Mouse (Mus musculus) midbrain, embryonic 15.5 days (tissue): Measurements from ENCODE around the gene Fndc7. TPM values are rescaled to one million over a fixed set of nuclear protein-coding genes. Genes with fewer than 3 reads are reported as not detected.
"Not testable (repeated sequence)": the region's sequence is repeated elsewhere in the genome, so short reads cannot be mapped to it uniquely, and the experiment has no call there.

Source experiments
- ATAC-seq: fragments of 200-750 bp; cut with Nextera tagmentation; replicated peaks from 2 replicates; pipeline ENCODE4 v1.8.0; 2017; ENCODE audit warnings: moderate TSS enrichment
- H3K27ac ChIP-seq: fragments of 300-500 bp; sonication (generic); 2 replicates; pipeline ENCODE4 v1.5.1; 2015; ENCODE audit warnings: mild to moderate bottlenecking, inconsistent platforms
- H3K27me3 ChIP-seq: fragments of 300-500 bp; sonication (generic); replicated peaks from 2 replicates; pipeline ENCODE4 v1.6.1; 2015; ENCODE audit warnings: inconsistent platforms
- H3K36me3 ChIP-seq: fragments of 300-500 bp; sonication (generic); replicated peaks from 2 replicates; pipeline ENCODE4 v1.6.1; 2015; ENCODE audit warnings: inconsistent platforms
- H3K4me1 ChIP-seq: fragments of 300-500 bp; sonication (generic); 2 replicates; pipeline ENCODE4 v1.6.1; 2015; ENCODE audit warnings: inconsistent platforms
- H3K4me2 ChIP-seq: fragments of 300-500 bp; sonication (generic); 2 replicates; pipeline ENCODE4 v1.6.1; 2015; ENCODE audit warnings: inconsistent platforms, mild to moderate bottlenecking, moderate library complexity
- H3K4me3 ChIP-seq: fragments of 300-500 bp; sonication (generic); 2 replicates; pipeline ENCODE4 v1.5.1; 2015; ENCODE audit warnings: mild to moderate bottlenecking, inconsistent platforms
- H3K9ac ChIP-seq: fragments of 300-500 bp; sonication (generic); 2 replicates; pipeline ENCODE4 v1.6.1; 2015; ENCODE audit warnings: mild to moderate bottlenecking, inconsistent platforms
- H3K9me3 ChIP-seq: fragments of 300-500 bp; sonication (generic); 2 replicates; pipeline ENCODE4 v1.6.1; 2016; ENCODE audit warnings: inconsistent platforms
- WGBS: fragments of 180-500 bp; shearing (Covaris S2); methylation state at CpG from one replicate; pipeline ENCODE4 v1.1.7; 2015; ENCODE audit warnings: mixed read lengths; 5-methylcytosine and 5-hydroxymethylcytosine counted together
- polyA plus RNA-seq: library from polyadenylated mRNA; unstranded; fragments of >200 nt; fragmentation: Nextera tagmentation; extraction: Ambion mirVana; gene quantifications from 2 replicates; pipeline ENCODE4 v1.2.1, GENCODE M21; 2015

Fndc7 gene
- polyA plus RNA-seq, 1 experiment from 2014 or later, result 0.18 TPM

DNA sequence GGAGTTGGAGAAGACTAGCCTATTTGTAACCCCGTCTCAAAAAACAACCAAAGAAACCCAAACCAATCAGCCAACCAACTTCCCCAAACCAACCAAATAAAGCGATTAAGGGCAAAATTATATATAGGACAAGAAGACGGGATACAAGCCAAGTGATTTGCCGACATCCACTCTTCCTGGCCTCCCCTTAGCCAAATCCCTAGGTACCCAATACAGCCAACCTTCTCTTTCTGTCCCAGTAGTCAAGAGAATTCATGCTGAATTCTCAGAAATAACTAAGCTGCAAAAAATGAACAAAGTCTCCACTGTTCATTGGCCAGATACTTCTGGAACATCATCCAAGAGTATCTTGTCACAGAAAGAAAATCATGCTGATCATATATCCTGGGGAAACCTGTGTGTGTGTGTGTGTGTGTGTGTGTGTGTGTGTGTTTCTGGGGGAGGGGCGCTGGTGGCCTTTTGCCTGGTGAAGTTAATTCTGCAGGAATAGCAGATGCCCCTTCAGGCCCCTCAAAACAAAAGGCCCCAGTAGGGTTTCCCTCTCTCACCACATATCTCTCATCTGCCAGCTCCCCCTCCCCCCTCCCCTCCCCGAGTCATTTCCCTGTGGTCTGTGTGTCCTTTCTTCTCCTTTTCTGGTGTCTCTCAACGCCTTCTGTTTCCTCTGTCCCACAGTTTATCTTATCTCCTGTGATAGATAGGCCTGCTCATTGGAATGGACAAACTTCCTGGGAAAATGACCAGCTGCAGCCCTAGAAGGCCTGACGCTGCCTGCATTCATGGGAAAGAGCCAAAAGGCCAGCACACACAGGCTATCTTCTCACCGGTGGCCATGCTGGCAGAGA, 3.9 kb downstream of the Fndc7 start:
- Histone ChIP-seq H3K27ac (0 out of 2 replicates have a peak overlapping the region, but pooled peaks have one; percentile 6), H3K9ac (no peak overlapping the region), H3K4me3 (no peak overlapping the region), H3K4me1 (0 out of 2 replicates have a peak, but pooled peaks cover 2% of the 10 kb centered on the region), H3K4me2 (no peak overlapping the region), H3K9me3 (no peaks in the 10 kb centered on the region), H3K27me3 (no peaks in the 10 kb centered on the region), H3K36me3 (no peaks in the 10 kb centered on the region)
- WGBS, result 47% methylated on average over 9 of the region's 9 CpGs
- no peak for ATAC-seq

DNA sequence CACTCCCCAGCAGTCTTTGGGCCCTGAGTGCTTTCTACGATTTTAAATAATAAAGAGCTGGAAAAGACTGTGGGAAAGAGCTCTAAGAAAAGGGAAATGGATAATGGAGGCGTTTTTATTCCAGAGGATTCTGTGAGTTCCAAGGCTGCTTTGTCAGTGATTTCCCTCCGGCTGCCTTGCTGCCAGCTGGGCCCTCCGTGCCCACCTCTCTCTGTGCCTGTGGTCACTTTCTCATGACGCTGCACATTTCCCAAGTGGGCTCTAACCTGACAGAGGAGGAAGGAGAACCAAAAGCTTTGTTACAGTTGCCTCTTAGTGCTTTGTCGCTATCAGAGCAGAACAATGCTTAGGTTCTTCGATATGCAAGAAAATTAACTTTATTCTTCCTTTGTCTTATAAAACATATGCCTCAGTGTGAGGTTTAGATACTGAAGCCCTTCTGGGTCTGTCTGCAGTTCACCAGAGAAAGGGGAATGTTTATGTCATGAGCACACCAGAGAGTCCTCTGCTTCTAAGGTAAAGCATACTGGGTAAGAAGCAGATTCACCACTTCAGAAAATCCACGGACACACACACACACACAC, 5.0 kb downstream of the Fndc7 start:
- Histone ChIP-seq H3K27me3 (no peaks in the 10 kb centered on the region), H3K36me3 (no peaks in the 10 kb centered on the region), H3K4me1 (0 out of 2 replicates have a peak, but pooled peaks cover 2% of the 10 kb centered on the region), H3K9me3 (no peaks in the 10 kb centered on the region), H3K4me2 (no peak overlapping the region), H3K4me3 (no peak overlapping the region), H3K27ac (no peak overlapping the region), H3K9ac (no peak overlapping the region)
- ATAC-seq, result no peak
- WGBS, result 39% methylated on average over 8 of the region's 8 CpGs

DNA sequence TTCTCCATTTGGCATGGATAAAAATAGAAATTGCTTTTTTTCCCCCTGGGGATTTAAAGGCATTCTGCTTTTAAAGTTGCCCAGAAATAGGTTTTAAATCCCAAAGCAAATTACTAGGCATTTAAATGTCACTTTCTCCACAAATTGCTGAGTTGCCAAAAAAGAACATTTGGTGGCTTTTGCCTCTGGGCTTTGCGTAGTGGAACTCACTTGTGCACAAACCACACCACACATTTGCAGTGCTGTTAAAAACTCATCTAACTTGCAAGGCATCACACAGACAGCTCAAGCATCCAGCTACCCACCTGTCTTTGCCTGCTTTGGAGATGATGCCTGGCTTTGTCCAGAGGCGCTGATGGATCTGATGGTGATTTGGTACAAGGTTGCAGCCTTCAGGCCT, 6.7 kb downstream of the Fndc7 start:
- no peaks in the 10 kb centered on the region for H3K9me3 ChIP-seq
- no peak overlapping the region for H3K4me2 ChIP-seq
- no peaks in the 10 kb centered on the region for H3K27me3 ChIP-seq
- 88% methylated on average over 2 of the region's 2 CpGs for WGBS
- no peak for ATAC-seq
- no peak overlapping the region for H3K9ac ChIP-seq
- H3K4me3 ChIP-seq, result no peak overlapping the region
- no peaks in the 10 kb centered on the region for H3K36me3 ChIP-seq
- H3K4me1 ChIP-seq, result peaks cover 5% of the 10 kb centered on the region; the same call in 1 of the 2 replicates
- no peak overlapping the region for H3K27ac ChIP-seq

DNA sequence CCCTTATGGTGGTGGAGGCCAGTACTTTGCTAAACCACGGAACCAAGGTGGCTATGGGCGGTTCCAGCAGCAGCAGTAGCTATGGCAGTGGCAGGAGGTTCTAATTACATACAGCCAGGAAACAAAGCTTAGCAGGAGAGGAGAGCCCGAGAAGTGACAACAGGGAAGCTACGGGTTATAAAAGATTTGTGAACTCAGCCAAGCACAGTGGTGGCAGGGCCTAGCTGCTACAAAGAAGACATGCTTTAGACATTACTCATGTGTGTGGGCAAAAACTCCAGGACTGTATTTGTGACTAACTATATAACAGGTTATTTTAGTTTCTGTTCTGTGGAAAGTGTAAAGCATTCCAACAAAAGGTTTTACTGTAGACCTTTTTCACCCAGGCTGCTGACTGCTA, 7.9 kb downstream of the Fndc7 start:
- H3K27me3 ChIP-seq, H3K9me3 ChIP-seq, H3K4me3 ChIP-seq, H3K36me3 ChIP-seq, H3K27ac ChIP-seq, H3K9ac ChIP-seq, H3K4me1 ChIP-seq, H3K4me2 ChIP-seq, ATAC-seq: not testable (repeated sequence)
- WGBS, result 25% methylated on average over 4 of the region's 4 CpGs

DNA sequence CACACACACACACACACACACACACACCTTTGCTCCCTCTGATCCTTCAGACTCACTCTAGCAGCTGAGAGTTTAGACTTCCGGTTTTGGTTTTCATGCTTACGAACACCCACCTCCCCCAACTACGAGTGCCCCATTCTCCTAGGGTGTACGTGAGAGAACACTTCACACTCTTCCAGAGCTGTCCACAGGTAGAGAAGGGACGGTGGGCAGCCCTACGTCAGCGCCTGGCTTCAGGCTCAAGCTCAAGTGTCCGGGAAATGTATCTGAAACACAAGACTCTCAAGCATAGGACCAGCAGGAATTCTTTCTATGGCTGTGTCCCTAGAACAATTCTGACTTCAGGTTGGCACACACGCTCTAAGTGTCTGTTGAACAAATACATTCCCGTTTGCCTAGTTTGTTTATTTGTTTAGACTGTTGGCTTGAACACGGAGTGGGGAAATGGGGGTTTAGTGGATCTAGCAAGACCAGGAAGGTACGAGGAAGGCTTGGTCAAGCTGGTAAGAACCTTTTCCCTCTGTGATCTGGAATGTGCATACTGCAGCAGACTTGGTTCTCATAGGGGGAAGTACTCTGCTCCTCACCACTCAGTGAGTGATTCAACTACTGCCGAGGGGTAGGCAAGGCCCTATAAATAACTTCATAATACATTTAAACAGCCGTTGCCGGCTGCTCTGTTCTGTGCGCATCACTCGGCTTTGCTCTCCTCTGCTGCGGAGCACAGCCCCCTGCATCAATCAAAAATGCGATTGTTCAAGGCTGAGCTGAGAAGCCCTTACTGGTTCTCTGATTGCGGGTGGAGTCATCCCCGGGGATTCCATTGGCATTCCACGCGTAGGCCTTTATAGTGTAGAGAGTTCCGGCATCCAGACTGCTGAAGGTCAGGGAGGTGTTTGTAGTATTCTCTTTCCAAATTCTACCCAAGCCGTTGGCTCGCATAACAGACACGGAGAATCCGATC, 9.0 kb downstream of the Fndc7 start:
- H3K4me1 ChIP-seq, result peaks cover 4% of the 10 kb centered on the region; the same call in 1 of the 2 replicates
- no peak overlapping the region for H3K9ac ChIP-seq
- no peak overlapping the region for H3K27ac ChIP-seq
- H3K36me3 ChIP-seq, result no peaks in the 10 kb centered on the region
- WGBS, result 70% methylated on average over 28 of the region's 28 CpGs
- no peak overlapping the region for H3K4me3 ChIP-seq
- no peaks in the 10 kb centered on the region for H3K9me3 ChIP-seq
- H3K4me2 ChIP-seq, result no peak overlapping the region
- H3K27me3 ChIP-seq, result no peaks in the 10 kb centered on the region
- no peak for ATAC-seq

DNA sequence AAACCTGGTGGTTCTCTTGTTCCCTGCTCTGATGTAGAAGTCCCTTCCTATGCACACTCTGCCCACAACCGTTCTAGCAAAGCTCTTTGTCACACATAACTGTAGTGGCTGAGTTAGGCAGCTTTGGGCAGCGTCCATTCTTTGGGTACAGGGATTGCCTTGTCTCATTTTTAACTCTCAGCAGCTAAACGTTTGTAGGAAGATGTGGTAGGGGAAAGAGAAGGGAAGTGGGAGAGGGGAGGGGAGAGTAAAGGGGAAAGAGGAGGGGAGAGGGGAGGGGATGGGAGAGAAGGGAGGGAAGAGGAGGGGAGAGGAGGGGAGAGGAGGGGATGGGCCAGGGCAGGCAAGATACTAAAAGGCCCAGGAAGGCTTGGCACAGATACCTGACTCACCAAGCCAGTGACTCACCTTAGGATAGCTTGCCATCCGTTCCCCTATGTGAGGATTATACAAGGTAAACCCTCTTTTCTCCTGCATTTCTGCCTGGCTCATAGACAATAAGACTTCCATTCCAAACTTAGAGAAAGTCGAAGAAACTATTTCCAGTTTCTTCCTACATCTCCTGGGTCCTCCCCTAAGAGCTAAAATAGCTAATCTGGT, 9.9 kb downstream of the Fndc7 start:
- WGBS, result 59% methylated on average over 5 of the region's 5 CpGs
- no peak for ATAC-seq
- Histone ChIP-seq H3K27ac (no peak overlapping the region), H3K4me2 (no peak overlapping the region), H3K4me3 (no peak overlapping the region), H3K4me1 (peaks cover 3% of the 10 kb centered on the region; the same call in 1 of the 2 replicates), H3K9ac (no peak overlapping the region), H3K27me3 (no peaks in the 10 kb centered on the region), H3K9me3 (no peaks in the 10 kb centered on the region), H3K36me3 (no peaks in the 10 kb centered on the region)

DNA sequence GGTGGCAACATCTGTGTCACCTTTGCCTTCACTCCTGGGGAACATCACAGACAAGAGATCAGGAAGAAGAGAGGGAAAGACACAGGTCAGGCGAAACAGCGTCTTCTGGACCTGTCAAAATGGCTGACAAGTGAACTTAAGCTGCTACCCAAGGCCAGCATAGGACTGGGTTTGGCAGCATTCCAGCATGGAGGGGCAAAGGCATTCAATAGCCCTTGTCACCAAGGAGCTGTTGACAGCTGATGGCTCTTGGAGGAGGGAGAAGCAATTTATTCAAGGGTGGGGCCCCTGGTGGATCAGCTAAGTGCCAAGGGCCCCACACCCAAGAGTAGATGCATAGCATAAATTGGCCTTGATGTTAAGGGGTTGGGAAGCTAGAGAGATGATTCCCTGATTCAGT, 10.7 kb downstream of the Fndc7 start:
- H3K36me3 ChIP-seq, result no peaks in the 10 kb centered on the region
- WGBS, result 43% methylated on average over 2 of the region's 2 CpGs
- H3K9me3 ChIP-seq, result no peaks in the 10 kb centered on the region
- H3K9ac ChIP-seq, result no peak overlapping the region
- no peak for ATAC-seq
- peaks cover 3% of the 10 kb centered on the region; the same call in 1 of the 2 replicates for H3K4me1 ChIP-seq
- H3K27ac ChIP-seq, result no peak overlapping the region
- H3K4me3 ChIP-seq, result no peak overlapping the region
- H3K4me2 ChIP-seq, result no peak overlapping the region
- no peaks in the 10 kb centered on the region for H3K27me3 ChIP-seq

DNA sequence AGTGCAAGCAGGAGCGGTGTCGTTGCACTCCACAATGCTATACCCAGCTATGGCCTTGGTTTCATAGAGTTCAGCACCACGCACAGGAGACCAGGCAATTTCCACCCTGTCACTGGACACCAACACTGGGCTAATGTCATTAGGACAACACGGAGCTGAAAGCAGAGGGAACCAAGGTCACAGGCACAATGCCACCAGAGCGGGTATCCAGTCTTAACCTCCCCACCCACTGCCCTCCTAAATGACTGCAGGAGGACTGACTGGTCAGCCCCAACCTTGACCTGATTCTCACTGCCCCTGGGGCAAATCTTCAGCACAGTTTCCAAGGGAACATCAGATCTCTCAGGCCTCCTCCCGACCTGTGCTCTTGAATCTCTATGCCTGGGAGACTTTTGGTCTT, 19.2 kb downstream of the Fndc7 start:
- Histone ChIP-seq H3K4me1 (no peaks in the 10 kb centered on the region), H3K27me3 (no peaks in the 10 kb centered on the region), H3K27ac (no peak overlapping the region), H3K9me3 (no peaks in the 10 kb centered on the region), H3K4me2 (no peak overlapping the region), H3K9ac (no peak overlapping the region), H3K36me3 (no peaks in the 10 kb centered on the region), H3K4me3 (no peak overlapping the region)
- ATAC-seq, result no peak
- WGBS, result 85% methylated on average over 6 of the region's 6 CpGs

DNA sequence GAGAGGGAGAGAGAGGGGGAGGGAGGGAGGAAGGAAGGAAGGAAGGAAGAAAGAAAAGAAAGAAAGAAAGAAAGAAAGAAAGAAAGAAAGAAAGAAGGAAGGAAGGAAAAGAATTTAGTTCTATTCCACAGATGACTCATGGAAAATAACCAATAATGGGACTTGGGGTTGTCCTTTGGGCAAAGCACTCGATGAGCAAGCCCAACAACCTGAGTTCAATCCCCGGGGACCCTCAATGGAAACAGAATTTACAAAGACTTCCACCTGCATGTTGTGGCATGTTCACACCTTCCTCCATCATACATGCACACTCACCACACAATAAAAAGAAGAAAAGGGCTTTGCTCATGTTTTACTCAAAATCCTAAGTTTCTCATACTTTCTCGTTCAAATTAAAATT, 22.4 kb downstream of the Fndc7 start:
- Histone ChIP-seq H3K27me3 (no peaks in the 10 kb centered on the region), H3K9me3 (no peaks in the 10 kb centered on the region), H3K4me3 (no peak overlapping the region), H3K36me3 (no peaks in the 10 kb centered on the region), H3K4me2 (no peak overlapping the region), H3K9ac (no peak overlapping the region), H3K4me1 (no peaks in the 10 kb centered on the region), H3K27ac (no peak overlapping the region)
- WGBS, result 97% methylated on average over 3 of the region's 3 CpGs
- no peak for ATAC-seq

DNA sequence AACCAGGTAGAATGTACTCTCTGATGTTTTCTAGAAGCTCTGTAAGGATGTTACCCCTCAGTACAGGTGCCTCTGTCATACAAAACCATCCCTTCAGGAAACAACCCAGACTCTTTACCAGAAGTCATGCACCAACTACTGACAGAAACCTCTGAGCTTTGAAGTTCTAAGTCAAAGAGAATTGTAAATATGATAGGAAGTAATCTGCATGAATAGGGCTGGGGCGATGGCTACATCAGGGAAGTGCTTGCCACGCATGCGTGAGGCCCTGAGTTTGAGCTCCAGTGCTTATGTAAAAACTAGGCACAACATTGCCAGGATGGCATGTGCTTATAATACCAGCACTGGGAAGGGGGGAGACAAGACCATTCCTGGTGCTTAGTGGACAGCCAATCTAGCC, 24.1 kb downstream of the Fndc7 start:
- no peak overlapping the region for H3K4me3 ChIP-seq
- H3K9me3 ChIP-seq, result no peaks in the 10 kb centered on the region
- no peaks in the 10 kb centered on the region for H3K27me3 ChIP-seq
- no peak overlapping the region for H3K9ac ChIP-seq
- no peak overlapping the region for H3K27ac ChIP-seq
- H3K4me2 ChIP-seq, result no peak overlapping the region
- H3K36me3 ChIP-seq, result no peaks in the 10 kb centered on the region
- 89% methylated on average over 3 of the region's 3 CpGs for WGBS
- ATAC-seq, result no peak
- no peaks in the 10 kb centered on the region for H3K4me1 ChIP-seq

DNA sequence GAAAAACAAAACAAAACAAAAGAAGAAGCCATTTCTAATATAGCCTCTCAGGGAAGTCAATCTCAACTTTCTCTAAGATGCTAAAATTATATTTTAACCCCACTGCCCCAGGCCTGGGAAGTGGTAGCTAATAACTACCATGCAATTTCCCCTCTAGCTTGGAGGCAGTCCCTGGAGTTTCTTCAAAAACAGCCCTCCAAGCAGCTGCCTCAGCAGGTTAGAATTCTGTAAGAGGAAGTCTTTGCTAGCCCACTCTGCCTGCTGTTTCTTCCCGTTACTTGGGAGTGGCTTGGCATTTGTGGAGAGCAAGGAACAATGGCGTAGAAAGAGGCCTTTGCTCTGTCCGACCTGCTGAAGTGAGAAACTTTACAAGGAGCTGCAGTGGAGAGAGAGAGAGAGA, 24.7 kb downstream of the Fndc7 start:
- H3K27me3 ChIP-seq, result no peaks in the 10 kb centered on the region
- no peaks in the 10 kb centered on the region for H3K4me1 ChIP-seq
- H3K36me3 ChIP-seq, result no peaks in the 10 kb centered on the region
- ATAC-seq, result no peak
- no peak overlapping the region for H3K4me3 ChIP-seq
- no peaks in the 10 kb centered on the region for H3K9me3 ChIP-seq
- H3K27ac ChIP-seq, result no peak overlapping the region
- no peak overlapping the region for H3K9ac ChIP-seq
- 25% methylated on average over 3 of the region's 3 CpGs for WGBS
- no peak overlapping the region for H3K4me2 ChIP-seq

DNA sequence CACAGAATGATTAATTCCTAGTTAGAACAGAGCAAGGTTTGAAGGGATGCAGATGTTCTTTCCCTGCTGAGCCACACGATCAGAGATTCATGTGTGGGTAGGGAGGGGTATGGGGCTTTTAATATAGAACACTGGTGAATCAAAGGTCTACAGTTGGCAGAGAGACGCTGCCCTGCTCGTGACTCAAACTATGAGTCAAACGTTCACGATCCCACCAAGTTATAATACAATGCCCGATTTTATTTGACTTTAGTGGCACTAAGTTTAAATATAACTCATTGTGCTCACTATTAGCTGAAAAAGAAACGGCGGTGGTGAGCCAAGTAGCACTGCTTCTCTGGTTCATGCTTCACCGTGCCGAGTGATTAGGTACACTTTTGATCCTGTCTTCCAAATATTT, 26.7 kb downstream of the Fndc7 start:
- no peak for ATAC-seq
- no peak overlapping the region for H3K4me3 ChIP-seq
- H3K4me1 ChIP-seq, result peaks cover 6% of the 10 kb centered on the region
- WGBS, result 87% methylated on average over 10 of the region's 10 CpGs
- no peak overlapping the region for H3K4me2 ChIP-seq
- H3K27ac ChIP-seq, result no peak overlapping the region
- no peaks in the 10 kb centered on the region for H3K9me3 ChIP-seq
- H3K27me3 ChIP-seq, result no peaks in the 10 kb centered on the region
- no peaks in the 10 kb centered on the region for H3K36me3 ChIP-seq
- no peak overlapping the region for H3K9ac ChIP-seq
